Mouse (Mus musculus) heart, adult 18-20 months (tissue): Measurements from ENCODE around the gene Smc3. TPM values are rescaled to one million over a fixed set of nuclear protein-coding genes. Genes with fewer than 3 reads are reported as not detected.
"Not testable (repeated sequence)": the region's sequence is repeated elsewhere in the genome, so short reads cannot be mapped to it uniquely, and the experiment has no call there.

Experiments used
- DNase-seq, 2 experiments: peaks; one replicate each; pipeline ENCODE4 v3.0.0; 2021 to 2022; ENCODE audit warnings: mixed read lengths in 1 of 2
- total RNA-seq, 2 experiments: library from RNA; stranded (reverse); gene quantifications; 2 replicates each; pipeline ENCODE4 v1.2.3; 2021

The Smc3 gene
- total RNA-seq, 2 experiments from 2014 or later, result 20.2 to 22.6 TPM

DNA sequence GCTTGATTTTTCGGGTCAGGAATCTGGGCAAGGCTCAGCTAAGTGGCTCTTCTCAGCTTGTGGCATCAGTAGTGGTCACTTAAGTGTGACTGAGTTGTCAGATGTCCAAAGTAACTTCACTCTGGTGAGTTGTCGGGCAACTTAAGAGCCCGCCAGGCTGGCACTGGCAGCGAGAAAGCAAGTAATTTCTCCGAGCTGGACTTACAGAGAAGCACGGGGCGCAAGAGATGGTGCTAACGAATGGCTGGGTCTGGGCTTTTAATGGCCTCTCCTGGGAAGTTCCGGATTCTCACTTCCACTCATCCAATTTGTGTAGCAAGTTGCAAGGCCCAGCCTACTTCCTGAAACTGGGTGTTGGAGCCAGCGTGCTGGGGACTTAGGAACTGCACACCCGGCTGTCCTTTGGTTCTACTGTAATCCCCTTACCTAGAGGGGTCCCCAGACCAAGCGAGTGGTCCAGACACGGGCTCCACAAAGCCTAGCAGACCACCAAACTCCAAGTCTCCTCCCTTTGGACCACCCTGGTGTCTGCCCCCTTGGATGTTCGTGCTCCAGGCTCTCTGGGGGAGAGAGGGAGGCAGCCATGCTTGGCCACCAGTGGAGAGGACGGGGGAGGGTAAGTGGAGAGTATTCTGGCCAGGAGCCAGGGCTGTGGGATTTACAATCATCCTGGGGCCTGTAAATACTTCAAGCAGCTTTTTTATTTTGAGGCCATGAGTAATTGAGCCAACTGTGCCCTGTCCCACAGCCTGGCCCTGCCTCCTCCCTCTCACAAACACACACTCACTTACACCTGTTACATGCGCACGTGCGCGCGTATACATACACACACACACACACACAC, 53.6 kb downstream of the Smc3 start:
- DNase-seq, result peak; percentile 22 to 45

DNA sequence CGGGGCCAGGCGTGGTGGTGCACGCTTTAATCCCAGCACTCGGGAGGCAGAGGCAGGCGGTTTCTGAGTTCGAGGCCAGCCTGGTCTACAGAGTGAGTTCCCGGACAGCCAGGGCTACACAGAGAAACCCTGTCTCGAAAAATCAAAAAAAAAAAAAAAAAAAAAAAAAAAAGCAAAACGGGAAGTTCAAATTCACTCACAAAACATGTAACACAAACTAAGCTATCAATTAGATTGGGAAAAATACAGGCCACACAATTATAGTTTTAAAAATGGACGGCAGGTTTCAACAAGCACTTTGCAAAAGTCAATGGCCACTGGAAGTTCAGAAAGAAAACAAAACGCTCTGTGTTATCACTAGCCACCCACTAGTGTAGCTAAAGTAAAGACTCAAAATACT, 56.2 kb downstream of the Smc3 start:
- DNase-seq, result not testable (repeated sequence)

DNA sequence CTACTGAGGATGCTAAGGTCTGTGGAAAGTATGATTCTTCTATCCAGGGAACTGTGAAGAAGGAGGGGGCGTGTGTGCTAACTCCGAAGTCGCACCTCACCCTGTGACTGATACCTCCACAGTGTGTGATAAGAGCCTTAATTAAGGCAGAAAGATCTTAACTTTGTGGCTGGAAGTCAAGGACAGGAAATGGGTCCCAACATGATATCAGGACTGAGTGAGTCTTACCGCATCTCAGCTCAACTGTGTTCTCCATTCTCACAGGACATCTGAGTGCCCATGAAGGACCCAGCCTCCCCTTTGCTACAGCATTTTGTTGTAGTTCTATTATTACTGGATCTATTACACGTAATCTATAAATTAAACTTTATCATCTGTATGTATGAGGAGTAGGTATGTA, 57.2 kb downstream of the Smc3 start:
- no peak for DNase-seq

DNA sequence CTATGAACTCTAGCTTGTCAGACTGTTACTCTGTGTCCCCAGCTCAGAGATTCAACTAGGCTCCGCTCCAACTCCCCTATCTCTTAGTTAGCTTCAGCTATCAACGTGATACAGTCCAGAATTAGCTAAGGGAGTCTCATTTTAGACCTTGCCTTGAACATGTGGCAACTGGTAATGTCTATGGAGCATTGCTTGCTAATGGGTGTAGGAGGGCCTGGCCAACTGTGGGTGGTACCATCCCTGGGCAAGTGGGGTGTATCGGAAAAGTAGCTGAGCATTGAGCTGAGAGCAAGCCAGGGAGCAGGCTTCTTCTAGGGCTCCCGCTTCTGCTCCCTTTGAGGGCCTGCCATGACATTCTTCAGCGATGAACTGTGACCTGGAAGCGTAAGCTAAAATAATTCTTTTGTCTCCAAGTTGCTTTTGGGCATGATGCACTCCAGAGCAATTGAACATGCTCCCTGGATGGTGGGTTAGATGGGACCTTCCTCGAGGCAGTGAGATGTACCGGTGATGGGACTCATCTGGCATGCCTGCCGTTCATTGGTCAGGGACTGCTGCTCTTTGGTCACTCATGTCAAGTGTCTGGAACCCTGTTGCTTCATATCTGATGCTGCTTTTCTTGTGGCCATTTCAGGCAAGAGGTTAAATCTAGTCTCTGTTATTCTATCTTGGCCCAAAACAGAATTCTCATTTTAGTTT, 60.7 kb downstream of the Smc3 start:
- peak in 1 of 2 experiments; percentile 70 for DNase-seq

DNA sequence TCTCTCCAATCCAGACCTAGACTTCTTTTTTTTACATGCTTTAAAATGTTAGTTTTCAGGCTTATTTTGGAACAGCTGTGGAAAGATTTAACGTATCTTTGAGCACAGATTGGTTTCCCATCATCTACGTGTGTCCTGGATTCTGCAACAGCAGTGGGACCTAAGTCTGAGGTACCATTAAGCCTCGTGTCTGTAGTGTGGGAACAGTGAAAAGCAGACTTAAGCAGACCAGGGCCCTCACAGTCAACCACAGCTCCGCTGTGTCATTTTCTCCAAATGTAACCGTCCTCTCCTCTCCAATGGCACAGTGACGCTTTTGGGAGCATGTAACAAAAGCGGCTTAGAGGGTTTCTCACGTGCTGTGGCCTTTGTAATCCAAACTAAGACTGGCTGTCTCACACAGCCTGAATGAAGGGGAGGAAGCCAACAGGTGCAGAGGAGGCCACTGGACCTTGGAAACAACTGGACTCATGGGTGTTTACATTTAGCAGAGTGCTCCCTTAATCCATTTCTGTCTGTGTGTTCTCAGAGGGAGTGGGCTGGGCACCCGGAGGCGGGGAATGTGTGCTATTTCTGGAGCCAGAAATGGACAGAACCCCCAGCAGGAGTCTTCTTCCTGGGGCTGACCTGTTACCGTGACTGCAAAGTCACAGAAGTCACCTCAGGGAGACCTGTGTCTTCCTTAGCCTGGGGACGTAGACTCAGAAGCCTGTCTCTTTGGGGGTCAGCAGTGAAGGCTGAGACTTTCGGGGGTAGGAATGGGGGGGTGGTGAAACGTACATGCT, 61.9 kb downstream of the Smc3 start:
- peak in 1 of 2 experiments; percentile 22 for DNase-seq

DNA sequence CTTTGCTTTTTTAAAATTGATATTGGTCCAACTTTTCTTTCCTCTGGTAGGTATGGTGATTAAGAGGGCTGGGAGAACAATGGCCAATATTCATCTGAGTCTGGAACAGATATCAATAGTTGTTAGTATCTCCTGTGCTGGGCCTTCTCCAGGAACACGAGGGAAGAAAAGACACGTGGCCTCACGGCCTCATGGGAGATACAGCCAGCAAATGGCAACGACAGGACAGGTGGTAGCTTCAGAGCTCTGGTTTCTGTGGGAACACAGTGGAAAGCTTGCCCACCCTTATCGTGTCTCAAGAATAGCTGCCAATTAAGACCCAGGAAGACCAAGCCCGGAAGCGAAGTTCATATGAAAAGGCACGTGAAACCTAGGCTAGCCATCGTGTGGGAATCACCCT, 64.6 kb downstream of the Smc3 start:
- no peak for DNase-seq

DNA sequence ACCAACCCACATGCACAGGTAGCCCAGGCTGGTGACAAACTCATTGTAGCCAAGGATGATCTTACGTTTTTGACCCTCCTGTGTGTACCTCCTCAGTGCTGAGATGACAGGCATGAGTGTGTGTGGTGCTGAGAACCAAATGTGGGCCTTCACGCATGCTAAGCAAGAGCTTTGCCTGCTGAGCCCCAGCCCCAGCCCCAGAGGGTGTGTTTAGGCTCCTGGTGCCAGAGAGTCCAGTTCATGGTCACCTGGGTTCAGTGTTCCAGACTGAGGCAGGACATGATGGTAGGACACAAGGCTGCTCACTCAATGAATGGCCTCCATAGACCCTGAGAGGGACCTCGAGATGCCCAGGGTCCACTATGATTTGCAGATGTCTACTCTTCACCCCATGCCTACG, 65.2 kb downstream of the Smc3 start:
- no peak for DNase-seq

DNA sequence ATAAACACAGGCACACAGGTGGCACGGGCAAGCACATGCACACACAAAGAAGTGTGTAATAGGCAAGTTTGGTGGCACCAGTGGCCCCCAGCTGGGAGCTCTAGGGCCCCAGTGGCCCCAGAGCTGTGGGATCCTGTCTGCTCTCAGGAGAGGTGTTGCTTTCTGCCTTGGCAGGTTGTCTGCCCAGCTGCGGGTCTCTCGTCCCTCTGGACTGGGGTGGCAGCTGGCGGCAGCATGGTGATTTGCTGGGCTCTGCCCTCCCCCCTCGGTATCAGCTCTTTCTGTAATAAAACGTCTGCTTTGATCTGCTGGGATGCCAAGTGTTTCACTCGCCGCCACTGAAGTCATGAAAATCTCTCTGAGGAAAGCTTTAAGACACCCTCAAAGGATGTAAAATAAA, 66.5 kb downstream of the Smc3 start:
- DNase-seq, result no peak

DNA sequence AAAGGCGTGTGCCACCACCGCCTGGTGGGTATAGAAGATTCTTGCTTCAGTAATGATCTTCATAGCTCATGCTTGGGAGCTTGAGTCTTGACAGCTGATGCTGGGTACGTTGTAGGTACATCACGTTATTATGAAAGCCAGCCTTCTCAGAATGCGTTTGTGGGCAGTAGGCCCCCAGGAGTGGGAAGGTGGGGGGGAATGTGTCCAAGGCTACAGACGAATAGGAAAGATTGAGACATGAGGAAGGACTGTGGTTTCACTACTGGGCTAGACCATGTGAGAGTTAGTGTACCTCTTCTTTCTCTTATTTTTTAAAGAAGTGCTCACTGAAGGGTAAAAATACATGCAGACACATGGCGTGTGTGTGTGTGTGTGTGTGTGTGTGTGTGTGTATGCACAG, 68.6 kb downstream of the Smc3 start:
- no peak for DNase-seq

DNA sequence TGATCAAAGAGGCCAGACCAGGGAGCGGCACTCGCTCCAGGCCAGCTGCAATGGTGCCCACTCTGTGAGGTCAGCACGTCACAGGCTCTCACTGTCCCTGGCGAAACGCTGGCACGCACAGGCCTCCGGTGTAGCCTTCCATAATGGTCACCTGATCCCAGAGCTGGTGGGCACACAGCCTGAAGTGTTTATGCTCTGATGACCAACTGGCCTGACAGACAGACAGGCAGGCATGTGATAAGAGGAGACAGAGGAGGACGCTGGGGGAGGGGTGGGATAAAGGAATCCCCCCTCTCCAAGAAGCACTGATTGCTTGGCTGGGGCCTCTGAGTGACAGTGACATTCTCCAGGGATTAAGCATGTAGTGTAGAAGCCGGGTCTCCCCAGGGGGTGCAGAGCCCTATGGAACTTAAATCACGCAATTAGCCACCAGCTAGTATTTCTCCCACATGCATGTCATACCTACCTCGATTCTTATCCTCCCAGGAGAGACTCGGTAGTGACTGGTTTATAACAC, 70.5 kb downstream of the Smc3 start:
- DNase-seq, result peak; percentile 77 to 86

DNA sequence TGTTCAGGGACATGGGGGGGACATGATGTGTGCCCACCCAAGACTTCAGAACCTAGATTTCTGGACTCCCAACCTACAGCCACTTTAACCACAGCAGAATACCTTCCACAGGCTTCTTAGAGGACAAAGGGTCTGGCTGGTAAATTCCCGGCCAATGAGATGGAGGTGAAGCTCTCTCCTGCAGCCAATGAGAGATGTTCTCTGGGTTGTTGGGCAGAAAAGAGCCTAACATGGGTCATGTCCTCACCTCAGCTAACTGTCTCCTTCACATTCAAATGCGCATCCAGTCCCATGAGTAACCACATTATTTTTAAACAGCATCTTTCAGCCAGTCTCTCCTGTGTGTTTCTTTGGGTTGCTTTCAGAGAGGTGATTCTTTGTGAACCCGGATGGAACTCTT, 71.2 kb downstream of the Smc3 start:
- peak in 1 of 2 experiments; percentile 52 for DNase-seq

DNA sequence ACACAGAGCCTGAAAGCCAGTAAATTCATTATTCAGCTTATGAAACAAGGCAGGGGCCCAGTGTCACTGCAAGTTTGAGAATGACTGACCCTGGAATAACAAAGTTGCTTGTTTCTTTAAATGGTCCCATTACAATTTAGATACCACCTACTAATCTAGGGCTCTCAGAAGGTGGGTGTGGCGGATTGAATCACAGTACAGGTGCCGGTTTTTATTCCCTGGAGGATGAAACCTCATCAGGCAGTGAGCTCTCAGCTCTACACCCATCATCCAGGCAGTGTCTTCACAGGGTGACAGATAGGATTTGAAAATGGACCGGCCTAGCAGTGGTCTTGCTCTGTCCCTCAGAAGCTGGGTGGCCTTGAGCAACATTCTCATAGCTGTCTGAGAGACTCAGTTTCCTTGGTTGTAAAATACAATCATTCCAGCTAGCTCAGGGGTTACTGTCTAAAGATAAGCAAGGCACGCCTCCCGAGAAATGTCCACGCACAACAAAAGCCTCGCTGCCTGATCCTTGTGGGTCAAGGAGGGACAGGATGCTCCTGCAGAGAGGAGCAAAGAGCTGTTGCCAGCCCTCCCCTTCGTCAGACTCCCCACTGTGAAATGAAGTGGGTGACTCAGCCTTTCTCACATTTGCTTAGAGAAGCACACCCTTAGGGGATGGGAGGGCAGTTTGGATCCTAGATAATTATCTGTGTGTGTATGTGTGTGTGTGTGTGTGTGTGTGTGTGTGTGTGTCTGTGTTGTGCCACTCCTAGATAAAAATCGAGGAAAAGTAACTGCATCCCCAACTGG, 74.1 kb downstream of the Smc3 start:
- no peak for DNase-seq

DNA sequence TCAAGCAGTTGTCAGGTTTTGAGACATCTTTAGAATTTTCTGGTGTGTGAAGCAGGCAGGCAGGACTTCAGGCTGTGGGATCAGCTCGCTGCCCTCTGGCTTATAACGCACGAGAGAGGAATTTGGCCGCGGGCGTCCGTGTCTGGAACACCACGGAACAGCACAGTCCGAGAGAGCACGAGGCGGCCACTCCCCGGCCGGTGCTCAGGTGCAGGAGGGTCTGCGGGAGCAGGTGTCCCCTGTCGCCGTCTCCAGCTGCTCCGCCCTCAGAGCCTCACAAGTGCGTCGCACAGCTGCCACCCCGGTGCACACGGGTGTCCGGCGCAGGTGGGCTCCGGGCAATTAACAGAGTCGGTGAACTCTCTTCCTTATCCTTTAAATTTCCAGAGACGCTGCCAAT, 76.0 kb downstream of the Smc3 start:
- DNase-seq, result no peak

DNA sequence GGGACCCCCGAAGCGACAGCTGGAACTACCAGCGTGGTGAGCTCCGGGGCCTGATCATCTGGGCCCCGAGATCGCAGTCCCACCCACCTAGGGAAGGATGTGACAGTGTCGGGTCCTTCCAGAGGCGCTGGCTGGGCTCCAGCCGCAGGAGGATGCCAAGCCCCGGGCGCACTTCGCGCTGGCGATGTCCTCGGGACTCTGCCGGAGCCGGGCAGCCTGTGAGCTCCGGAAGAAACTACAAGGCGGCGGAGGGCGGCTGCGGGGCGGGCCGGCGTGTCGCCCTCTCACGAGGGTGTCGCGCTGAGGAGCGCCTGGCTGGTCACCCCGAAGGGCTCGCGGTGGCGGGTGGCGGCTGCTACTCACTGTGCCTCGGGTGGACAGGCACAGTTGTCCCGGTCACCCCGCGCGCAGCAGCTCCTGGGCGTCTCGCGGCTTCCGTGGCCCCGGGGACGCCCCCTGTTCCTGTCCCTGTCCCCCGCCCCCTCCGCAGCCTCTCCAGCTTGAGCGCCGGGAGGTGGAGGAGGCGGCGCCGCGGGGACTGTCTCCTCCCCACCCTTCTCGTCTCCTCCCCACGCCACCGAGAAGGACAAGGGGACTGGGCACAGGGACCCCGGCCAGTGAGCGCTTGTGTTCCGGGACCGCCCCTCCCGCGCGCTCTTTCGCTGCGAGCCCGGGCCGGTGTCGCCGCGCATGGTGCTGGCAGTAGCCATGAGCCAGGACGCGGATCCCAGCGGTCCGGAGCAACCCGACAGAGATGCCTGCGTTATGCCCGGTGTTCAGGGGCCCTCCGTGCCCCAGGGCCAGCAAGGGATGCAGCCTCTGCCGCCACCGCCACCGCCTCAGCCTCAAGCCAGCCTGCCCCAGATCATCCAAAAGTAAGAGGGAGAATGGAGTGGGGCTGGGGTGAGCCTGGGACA, 76.8 kb downstream of the Smc3 start, which contains the start of gene Rbm20:
Gene Rbm20 (plus strand): TSS at position 589 of the 917 bp plus-strand sequence.
- peak; percentile 77 to 83 for DNase-seq

DNA sequence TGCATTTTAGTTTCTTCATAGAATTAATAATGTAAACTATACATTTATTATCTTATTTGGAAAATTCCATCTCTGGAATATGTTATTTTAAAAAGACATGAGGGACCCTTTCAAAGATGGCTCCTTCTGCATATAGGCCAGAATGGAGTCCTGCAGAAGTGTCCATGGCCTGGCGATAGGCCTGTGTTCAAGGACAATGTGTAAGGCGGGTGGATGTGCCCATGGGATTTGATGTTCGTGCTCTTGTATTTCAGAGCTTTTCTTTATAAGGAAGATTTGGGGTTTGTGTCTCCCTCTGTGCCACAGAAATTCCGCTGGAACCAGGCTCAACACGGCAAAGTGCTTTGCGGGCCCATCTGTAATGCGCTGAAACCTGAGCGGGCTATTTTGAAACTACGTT, 79.0 kb downstream of the Smc3 start:
- no peak for DNase-seq

DNA sequence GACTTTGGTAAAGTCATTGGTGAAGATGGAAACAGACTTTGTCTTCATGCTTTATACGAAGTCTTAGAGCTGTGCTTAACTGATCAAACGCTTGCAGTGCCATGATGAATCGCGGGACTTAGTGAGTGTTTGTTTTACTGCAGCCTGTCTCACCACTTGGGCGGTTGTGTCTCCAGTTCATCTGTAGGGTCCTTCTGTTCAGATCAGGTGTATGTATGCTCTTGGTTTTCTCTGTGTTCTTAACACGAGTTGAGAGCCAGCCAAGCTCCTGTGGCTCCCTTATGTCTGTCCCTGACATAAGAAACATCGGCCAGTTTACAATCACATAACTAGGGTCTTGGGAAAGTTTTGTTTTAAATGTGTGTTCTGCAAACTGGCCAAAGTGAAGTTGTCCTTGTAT, 79.8 kb downstream of the Smc3 start:
- no peak for DNase-seq

DNA sequence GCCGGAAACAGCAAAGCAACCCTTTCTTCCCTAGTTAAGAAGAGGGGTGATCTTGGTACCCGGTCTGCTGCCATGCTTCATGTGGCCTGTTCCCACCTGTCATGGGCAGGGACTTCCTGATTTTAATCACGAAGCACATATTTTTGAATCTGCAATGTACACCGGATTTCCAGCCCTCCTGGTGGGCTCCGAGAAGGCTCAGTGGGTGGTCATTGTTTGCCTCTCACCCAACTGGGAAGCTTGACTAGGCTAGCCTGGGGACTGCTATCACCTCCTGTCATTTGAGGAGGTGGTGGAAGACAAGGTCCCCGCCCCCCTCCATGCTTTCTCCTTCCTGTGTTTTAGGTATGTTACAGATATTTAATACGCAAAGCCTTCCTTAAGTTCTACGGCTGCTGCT, 82.2 kb downstream of the Smc3 start:
- DNase-seq, result no peak

DNA sequence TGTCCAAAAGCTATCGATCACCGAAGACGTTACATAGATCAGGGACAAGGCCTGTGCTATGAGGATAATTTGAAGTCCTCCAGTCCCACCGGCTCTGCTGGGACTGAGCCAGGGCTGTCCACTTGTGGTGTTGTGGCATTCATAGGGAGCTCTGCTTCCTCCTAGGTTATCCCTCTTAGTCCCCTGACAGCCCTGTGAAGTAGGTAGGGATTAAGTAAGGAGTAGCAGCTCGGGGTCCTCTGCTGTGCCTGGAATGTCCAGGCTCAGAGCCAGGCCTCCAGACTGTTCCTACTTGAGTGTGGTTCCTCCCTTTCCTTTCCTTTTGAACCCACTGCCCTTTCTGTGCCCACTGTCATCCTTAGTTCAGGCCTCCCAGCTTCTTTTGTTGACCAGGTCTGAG, 87.4 kb downstream of the Smc3 start:
- no peak for DNase-seq

DNA sequence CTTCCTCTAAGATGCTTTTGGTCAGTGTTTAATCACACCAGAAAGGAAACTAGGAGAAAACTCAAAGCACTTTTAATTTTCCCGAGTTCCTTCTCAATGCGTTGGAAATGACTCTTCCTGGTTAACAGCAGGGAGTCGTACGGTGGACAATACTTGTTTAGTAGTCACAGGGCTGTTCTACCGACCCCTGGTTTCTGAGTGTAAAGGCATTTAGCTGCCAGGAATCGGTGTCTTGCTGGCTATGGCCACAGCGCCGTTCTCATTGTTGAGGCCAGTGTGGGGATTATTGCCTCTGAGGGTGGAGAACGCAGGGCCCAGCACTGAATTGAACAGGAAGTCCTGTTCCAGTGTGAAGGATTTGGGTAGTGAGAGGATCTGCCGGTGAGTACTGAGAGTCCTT, 90.6 kb downstream of the Smc3 start:
- DNase-seq, result no peak

DNA sequence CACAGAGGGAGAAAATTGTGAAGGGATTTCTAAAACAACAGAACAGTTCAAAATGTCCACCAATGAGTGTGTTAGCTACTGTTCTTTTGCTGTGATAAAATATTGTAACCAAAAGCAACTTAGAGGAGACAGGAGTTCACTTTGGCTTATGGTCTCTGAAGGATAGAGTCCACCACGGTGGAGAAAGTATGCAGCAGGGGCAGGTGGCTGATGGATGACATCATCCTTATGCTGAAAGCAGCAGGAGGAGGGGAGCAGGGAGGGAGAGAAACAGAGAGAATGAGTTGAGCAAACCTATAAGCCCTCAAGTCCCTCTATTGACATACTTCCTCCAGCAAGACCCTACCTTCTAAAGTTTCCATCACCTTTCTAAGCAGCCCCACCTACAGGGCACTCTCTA, 93.8 kb downstream of the Smc3 start:
- no peak for DNase-seq
